Mouse (Mus musculus) gastrocnemius, postnatal 10 days (tissue): ENCODE results near the gene Camta1. TPM values are rescaled to one million over a fixed set of nuclear protein-coding genes. Genes with fewer than 3 reads are reported as not detected.

Experiments used
- DNase-seq: peaks from one replicate; pipeline ENCODE4 v3.0.0; 2021; ENCODE audit warnings: mixed read lengths
- total RNA-seq, 2 experiments: library from RNA; stranded (reverse); gene quantifications; 2 replicates each; pipeline ENCODE4 v1.2.3; 2021

Camta1 gene
- total RNA-seq, 2 experiments from 2014 or later: 71.6 to 82.8 TPM

DNA sequence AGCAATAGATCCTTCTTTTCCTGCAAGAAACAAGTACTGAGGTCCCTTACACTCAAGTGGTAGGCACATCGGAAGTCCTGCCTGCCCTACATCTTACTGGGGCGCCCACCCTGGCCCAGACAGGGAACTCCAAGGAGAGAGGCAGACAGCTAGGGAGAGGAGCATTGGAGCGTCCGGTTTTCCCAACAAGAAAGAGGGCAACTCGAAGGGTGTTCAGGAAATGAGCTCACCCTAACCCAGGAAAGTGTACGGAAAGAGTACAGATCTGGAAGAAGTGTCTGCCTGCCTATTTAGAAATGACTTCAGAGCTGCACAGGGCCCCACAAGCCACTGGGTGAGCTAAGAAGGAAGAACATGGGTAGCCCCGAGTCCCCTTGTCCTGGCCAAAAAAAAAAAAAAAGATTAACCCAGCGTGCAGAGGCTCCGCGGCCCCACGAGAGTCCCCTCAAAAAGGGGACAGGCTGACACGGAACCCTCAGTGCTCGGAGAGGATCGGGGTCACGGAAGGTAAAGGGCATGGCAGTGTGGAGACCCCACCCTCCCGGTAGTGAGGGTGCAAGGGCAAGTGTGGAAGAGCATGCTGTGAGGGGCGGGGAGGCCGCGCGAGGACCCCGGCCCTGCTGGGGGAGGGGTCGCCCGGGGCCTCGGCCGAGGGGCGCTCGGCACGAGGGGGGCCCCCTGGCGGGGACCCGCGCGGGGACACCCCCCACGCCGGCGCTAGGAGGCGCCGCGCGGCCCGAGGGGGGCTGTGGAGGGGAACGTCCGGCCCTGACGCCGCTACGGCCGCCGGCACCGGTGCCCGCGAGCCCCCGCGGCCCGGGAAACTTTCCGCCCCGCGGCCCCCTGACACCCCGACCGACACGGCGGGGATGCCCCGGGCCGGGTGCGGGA is 990 bp downstream of the Camta1 start:
- peak; percentile 51 for DNase-seq

DNA sequence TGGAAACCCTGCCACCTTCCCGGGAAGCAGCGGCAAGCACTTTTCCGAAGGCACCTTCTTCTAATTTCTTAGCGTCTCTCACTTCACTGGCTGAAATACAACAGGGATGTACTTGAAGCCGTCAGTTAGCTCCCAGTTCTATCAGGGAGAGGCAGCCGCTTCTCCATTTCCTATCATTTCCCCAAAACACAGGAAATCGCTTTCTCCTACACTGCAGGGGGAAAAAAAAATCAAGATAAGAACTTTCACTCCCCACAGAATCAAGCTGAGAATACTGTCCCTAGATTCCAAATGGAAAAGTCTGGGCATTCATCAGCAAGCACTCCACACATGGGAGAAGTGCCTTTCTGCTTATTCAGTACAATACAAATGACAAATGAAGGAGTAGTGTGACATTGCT is 2.4 kb downstream of the Camta1 start:
- no peak for DNase-seq

DNA sequence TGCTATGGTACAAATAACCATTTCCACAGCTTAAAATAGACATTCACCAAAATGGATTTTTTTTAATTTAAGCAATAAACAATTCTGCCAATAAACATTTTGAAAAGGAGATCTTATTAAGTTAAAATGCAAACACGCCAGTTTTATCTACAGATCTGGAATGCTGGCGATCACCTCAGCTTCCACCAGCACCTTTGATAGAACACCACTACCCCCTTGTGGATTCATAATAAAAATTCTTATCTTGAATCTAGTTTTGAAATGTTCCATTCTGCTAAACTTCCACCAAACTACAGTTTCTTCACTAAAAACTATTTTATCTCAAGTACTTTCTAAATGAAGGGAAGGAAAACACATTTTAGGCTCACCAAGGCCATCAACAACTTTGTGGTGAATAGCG is 7.7 kb downstream of the Camta1 start:
- no peak for DNase-seq

DNA sequence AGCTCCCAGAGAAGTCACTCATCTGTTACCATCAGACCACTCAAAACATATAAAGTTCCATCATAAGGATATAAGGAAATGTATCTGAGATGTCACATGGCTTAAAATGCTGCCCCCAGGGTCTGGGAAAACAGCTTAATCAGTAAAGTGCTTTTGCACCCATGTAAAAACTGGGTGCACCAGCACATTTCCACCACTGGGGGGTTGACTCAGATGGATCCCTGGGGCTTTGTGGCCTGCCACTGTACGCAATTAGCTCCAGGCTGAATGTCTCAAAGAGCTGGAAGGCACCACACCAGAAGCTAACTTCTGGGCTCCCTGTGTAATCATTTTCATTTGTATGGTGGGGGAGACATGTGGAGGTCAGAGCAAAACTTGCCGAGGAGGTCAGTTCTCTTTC is 10.5 kb downstream of the Camta1 start:
- peak; percentile 40 for DNase-seq

DNA sequence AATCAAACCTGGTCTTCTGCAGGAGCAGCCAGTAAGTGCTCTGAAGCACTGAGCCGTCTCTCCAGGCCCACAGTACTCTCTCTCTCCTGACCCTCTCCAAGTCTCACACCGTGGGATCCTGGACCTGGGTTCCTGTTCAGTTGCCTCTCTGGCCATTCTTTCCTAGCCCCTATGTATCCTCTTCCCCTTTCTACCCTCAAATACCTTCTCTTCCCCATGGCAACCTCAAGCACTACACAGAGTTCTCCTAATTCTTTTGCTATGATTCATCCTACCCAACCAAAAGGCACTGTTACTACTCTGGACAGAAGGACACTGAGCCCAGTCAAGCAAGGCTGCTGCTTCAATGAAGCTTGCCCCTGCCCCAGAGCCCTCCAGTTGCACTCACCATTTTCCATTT is 19.1 kb downstream of the Camta1 start:
- DNase-seq: no peak

DNA sequence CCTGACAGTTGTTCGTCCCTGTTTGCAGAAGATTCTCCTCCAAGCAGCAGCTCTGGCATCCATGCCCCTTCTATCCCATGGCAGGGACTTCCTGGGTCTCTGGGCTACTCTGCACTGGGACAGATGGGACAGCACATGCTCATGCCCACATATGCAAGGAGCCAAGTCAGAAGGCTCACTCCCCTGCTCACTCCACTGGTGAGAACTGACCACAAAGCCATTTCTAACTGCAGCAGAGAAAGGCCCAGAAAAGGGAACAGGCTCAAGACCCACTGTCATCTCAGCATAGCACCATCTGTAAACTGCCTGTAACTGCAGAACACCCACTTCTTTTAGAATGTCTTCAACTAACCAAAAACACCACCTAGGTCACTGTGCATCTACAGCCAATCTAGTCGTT is 23.2 kb downstream of the Camta1 start:
- DNase-seq: no peak

DNA sequence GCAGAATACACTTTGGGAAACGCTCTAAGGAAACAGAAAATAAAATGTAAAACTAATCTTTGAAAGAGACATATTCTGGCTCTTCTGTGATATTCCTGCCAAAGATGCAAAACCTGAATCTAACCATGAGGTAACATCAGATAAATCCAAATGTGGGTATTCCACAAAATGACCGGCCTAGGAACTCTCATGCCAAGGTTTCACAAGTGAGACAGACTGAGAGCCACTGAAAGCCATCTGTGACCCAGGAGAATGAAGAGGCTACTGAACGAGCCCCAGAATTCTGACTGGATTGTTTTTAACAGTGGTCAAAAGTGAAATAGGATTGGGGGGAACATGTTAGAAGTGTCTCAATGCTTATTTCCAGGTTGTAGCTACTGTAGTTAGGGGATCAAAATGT is 25.8 kb downstream of the Camta1 start:
- DNase-seq: no peak

DNA sequence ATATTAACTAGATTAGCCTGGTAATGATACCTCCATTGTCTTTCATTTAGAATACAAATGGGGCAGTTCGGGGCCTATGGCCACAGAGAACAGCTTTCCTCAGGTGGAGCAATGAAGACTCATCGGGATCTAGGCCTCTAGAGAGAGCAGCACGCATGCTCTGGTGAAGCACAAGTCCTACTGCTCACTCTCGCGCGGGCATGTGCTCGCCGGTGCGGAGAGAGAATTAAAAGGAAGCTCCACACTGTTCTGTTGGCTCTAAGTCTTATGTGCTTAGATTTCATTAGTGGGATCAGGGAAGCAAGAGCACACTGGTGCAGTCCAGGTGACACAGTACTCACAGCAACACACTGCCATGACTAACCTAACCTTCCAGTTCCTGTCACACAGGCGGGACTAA is 27.1 kb downstream of the Camta1 start:
- DNase-seq: no peak

DNA sequence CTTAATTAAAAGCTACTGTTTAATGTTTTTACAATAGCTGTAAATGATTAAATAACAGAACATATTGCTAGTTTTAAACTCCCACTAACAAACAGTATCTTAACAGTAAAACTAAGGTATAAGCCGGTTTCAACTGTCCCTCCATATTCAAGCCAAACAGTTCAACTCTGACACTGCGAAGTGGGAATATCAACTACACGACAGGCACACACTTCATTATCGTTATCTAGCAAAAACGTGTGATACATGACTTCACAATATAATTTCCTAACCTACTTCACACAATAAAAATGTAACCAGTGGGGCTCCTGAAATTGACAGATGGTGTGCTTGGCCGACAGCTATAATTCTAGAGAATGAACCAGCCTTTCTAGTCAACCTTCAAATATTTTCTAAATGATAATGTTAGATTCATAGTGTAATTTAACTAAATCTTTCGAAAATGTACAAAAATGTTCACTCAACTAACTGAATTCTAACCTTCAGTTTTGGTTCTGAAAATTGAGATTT is 27.7 kb downstream of the Camta1 start:
- DNase-seq: no peak

DNA sequence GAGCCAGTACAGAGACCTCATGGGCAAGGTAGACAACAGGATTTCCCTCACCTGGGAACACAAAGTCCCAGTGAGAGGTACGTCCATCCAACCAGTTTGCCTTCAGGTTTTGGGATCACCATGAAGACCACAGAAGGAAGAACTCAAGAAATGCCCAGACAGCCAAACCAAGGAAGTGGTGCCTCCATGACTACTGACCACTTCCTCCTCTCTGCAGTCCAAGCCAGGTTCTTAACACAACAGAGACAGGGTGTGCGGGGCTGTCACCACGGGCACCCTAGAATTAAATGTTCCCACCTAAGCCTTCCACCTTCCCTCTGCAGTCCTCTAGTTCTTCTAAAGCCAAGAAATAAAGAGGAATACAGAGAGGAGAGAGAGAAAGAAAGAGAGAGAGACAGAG is 33.8 kb downstream of the Camta1 start:
- no peak for DNase-seq

DNA sequence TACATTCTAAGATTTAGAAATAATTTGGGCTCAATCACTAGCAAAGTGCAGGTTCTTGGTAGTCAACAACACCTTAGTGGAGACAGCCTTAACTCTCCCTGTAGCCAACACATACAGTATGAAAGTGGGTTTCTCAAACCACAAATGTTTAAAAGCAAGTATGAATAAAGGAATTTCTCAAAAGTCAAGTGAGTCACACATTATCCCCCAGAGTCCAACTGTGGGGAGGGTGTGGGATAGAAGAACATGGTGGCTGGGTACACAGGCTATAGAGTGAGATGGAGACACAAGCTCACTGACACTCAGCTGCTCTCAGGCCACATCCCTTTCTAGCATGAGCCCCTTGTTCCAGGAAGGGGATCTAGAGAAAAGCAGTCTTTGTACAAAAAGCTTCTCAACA is 34.3 kb downstream of the Camta1 start:
- DNase-seq: no peak

DNA sequence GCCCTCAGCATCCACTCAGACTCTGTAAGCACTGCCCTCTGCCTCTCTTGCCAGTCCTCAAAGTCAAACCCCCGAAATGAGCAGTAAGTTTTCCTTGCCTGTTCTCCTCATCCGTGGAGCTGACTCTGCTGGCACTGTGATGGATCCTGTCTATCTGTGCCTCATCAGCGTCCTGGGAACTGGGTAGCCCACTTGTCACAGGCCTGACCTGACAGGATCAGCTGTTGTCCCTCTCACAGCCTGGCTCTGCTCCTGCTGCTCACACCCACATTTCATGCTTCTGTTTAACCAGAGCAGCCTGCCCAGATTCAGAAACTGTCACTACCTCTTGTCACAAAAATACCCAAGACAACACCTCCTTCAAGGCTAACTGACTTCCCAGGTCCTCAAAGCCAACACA is 37.7 kb downstream of the Camta1 start:
- no peak for DNase-seq

DNA sequence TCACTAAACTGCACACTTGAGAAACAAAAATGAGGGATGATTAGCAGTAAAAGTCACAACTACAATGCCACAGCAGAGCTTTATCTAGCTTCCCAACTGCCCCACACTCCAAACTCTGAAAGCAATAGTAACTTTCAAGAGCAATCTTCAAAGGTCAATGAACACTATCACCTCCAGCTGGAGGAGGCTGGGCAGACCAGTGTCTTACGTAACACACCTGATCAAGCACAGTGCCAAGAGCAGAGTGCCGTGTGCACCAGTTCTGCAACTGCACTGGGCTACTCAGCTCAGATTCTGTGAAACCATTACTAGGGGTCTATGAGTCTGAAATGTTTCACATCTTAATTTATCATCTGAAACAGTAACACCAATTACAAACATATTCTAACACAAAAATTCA is 38.7 kb downstream of the Camta1 start:
- no peak for DNase-seq

DNA sequence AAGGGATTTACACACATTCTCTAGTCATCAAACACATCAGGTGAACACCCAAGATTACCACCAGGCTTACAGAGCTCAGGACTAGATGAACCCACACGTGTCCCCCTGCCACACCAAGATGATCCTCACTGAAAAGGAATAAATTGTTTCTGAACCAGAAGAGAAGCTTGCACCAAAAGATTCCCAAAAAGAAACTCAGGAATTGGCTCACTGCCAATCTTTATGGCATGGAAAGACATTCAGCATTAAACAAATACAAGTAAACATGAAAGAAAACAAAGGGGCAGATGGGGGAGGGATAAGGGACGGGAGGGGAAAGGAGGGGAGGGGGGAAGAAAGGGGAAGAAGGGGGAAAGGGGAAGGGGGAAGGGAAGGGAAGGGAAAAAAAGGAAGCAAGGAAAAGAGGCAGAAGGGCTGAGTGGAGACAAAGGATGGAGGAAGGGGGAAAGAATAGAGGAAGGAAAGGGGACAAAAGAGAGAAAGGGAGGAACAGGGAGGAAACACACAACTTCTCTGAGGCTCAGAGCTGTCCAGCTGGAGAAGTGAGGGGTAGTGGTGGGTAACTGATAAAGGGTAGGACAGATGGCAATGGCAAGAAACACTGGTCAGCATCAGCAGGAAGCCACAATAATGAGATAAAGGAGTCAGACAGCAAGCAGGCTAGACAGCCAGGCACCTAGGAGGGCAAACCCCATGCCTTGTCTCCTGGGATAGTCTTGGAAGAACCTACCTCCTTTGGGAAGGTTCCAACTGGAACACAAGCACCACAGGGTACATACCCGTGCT is 43.5 kb downstream of the Camta1 start:
- DNase-seq: no peak

DNA sequence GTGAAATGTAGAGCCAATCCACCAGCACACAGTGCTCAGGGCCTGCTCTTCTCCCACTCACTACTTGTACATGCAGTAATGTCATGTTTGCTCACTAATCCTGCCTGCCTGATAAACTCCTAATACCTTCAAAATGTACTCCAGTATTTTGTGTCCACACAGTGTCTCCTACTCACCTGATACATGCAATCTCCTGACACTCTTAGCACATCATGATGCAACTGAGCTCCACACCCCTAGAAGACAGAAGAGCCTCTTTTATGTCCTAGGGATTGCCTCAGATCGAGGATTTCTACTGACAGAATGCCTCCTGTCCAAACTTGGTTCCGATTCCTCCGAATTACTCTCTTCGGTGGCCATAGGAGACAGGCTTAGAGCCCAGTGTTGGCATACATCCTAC is 48.0 kb downstream of the Camta1 start:
- DNase-seq: no peak

DNA sequence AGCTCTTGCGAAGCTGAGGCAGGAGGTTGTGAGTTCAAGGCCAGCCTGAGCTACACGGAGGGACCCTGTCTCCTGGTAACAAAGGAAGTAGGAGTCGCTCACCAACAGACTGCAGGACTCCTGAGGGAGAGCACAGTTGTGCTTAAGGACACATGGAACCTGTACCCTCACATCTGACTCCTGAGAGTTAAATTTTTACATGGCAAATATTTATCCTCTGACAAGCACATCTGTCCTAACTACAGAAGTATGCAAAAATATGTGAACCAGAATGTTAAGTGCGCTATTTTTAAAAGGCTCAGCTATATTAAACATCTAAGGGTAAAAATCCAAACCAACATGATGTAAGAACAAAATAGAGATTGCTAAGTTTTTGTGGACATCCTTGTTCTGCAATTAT is 56.0 kb downstream of the Camta1 start:
- no peak for DNase-seq

DNA sequence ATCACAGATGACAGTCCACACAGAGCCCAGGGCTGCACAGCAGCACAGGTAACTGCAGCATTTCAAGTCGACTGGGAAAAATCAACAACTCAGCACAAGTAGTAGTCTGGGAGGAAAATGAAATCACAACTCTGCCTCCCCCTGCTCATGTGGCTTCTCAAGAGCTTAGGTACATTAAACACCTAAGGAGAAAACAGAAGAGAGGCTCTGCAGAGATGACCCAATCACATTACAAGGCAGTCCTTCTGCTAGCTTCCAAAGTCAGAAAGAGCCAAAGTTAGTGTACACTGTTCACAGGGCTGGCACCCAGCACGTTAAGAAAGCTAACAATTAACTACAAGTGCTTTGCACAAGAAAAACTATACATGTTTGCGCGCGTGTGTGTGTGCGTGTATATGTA is 56.6 kb downstream of the Camta1 start:
- DNase-seq: no peak

DNA sequence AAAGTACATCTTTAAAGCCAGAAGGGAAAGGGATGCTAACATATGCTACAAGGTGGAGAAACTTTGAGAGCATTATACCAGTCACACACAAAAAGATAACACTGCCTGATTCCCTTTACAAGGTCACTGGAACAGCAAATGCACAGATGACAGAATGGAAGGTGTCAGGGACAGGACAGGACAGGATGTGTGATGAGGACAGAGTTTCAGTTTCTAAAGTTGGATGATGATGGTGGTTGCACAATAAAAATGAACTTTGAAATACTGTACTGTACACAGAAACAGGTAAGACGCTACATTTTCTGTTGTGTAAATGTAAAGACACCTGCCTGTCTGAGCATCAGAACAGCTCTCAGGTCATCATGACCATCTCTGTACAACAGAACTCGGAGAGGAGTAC is 57.5 kb downstream of the Camta1 start:
- DNase-seq: no peak

DNA sequence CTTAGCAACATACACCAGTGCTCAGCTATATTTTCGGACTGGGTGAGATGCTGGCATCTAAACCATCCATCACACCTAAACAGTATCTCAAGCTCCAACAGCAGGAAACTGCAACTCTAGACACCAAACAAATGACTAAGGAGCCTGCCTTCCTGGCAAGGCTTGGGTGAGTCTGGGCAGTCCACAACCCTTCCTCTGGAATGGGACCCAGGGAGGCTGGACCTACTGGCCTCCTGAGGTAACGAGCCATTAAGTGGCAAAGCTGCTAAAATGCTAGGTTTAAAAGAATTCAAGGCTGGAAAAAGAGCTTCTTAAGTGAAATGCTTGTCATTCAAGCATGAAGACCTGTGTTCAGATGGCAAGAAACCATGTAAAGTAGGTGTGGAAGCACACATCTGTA is 63.0 kb downstream of the Camta1 start:
- no peak for DNase-seq

DNA sequence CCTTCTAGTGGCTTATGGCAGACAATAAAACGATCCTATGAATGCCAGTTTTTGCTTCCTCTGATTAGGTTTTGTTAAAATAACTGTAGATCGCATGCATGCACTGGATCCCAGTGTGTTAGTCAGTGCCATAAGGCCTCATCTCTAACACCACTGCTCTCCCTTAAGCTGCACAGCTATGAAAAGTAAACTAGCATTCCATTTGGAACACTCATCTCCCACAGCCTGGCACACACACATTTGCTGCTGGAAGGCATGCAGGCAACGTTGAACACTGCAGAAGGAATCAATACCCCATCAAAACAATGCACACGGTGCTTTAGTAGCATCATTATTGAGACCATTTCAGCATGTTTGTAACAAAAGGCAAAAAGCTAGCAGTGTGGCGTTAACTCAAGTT is 68.0 kb downstream of the Camta1 start:
- DNase-seq: no peak

DNA sequence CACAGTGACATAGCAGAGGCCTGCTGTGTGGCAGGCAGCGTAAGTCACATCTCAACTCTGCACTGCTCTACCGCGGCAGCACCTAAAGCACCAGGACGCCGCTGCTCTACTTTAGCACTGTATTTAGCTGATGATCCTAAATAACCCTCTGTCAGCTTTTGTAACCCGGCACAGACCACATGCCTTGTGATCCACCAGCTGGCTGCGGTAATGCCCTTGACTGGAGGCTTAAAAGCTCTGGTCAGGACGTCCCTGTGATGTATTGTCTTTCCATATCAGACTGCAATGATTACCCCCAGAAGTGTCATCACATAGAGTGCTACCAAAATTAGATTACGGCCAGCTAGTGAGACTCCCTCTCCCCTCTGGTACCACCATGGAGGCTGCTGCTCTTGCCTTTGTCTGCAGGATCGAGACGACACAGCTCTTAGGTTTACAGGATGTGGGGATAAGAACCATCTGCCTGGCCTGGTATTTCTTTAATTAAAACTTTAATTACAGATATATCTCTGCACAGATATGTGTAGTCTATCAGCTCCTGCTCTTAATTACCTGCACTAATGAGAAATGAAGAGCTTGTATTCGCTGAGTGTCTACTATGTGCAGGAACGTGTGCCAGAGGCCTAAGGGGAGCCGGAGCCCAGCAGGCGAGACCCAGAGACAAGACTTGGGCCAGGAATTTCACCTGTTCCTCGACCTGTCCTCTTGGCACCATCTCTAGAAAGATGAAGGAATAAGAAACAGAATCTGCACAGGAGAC is 74.5 kb downstream of the Camta1 start:
- DNase-seq: no peak

DNA sequence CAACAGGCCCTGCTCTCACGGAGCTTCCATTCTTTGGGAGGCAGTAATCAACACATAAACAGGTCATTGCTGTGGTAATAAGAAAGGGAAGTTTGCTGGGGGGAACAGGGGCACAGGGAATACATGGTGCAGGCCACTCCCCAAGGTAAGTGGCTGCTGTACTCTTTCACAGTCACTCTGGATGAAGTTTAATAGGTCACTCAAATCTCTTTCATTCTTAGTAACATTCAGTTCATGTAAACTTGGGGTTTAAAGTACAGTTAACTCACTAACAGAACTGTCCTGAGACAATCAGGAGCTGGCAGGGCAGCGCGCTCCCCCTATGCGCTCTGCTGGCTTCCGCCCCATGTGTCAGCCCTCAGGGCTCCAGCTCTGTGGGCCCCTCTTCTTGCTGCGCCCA is 81.2 kb downstream of the Camta1 start:
- no peak for DNase-seq

DNA sequence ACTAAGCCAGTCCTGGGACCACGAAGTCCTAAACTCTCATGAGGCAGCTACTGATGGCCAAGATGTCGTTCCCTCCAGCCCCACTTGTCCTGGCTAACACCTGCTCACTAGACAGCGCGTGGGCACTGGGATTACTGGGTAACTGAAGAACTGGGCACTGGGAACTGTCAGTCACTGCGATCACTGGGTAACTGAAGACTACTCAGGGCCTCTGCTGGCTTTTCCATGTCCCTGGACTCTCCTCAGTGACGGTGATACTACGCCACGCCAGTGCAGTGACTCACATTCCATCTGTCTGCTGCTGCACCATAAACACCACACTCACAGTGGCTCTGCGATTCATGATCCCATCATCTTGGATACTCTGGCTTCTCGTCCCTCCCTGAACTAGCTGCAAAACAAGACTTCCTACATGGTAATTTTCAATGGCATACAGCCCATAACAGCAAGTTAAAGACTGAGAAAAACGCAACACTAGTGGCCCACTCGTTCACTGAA is 81.7 kb downstream of the Camta1 start:
- DNase-seq: no peak
